9 mouse cellular contexts compared by ENCODE assay signal in genomic region chr17:10390232-10391172, GRCm38 (mm10).
DNase-seq lines count a peak whose midpoint lies in the region; ATAC-seq and TF ChIP-seq lines count a peak whose summit lies in the region.
"Had no signal": no experiment of that assay in that cellular context is flagged by ENCODE, and none has a peak within 500 bp of the region (broad histone marks: within the 10 kb centered on the region; RNA-seq: fewer than 3 reads in every experiment).

No protein-coding gene starts in this region.

- peak; percentile 79 for DNase-seq in layer of hippocampus, adult 11-12 months (ENCODE audit: low spot score)
- DNase-seq in layer of hippocampus, adult 9-10 months (ENCODE audit: low spot score), result no peak
- DNase-seq in fibroblast of lung, adult 2 months (ENCODE audit: low read depth), result peak; percentile 60
- peak; percentile 68 for DNase-seq in kidney, postnatal 10 days
- DNase-seq in liver, embryonic 14.5 days (ENCODE audit: low read depth in 3 of 3, low spot score in 3 of 3), result no peak
- DNase-seq in ovary, postnatal 36 days (ENCODE audit: low spot score), result no peak

- no peaks in the 10 kb centered on the region for H3K27me3 ChIP-seq in heart, embryonic 15.5 days
- no peaks in the 10 kb centered on the region for H3K27me3 ChIP-seq in liver, embryonic 14.5 days (ENCODE audit: control insufficient read depth, insufficient read depth, low read length)
- no peaks in the 10 kb centered on the region for H3K27me3 ChIP-seq in neural tube, embryonic 15.5 days (replicated peaks)

- peak overlapping the region; percentile 47 for H3K4me2 ChIP-seq in heart, embryonic 15.5 days
- no peak overlapping the region for H3K4me2 ChIP-seq in liver, embryonic 14.5 days (ENCODE audit: low read depth)
- H3K4me2 ChIP-seq in neural tube, embryonic 15.5 days, result no peak overlapping the region

- peaks cover 56% of the 10 kb centered on the region for H3K4me1 ChIP-seq in heart, embryonic 15.5 days (replicated peaks)
- H3K4me1 ChIP-seq in liver, embryonic 14.5 days (replicated peaks; ENCODE audit: control insufficient read depth in 2 of 2, insufficient read depth in 2 of 2, low read length in 1 of 2), result no peaks in the 10 kb centered on the region
- H3K4me1 ChIP-seq in neural tube, embryonic 15.5 days, result peaks cover 7% of the 10 kb centered on the region

- peak overlapping the region; percentile 25 for H3K9ac ChIP-seq in heart, embryonic 15.5 days
- H3K9ac ChIP-seq in liver, embryonic 14.5 days (replicated peaks), result no peak overlapping the region
- H3K9ac ChIP-seq in neural tube, embryonic 15.5 days (replicated peaks), result no peak overlapping the region

- no peaks in the 10 kb centered on the region for H3K36me3 ChIP-seq in heart, embryonic 15.5 days
- no peaks in the 10 kb centered on the region for H3K36me3 ChIP-seq in liver, embryonic 14.5 days (replicated peaks; ENCODE audit: control insufficient read depth, insufficient read depth, low read depth)
- H3K36me3 ChIP-seq in neural tube, embryonic 15.5 days, result no peaks in the 10 kb centered on the region

- H3K27ac ChIP-seq in heart, embryonic 15.5 days, result peak overlapping the region; percentile 99
- H3K27ac ChIP-seq in liver, embryonic 14.5 days, result no peak overlapping the region
- H3K27ac ChIP-seq in neural tube, embryonic 15.5 days (replicated peaks), result peak overlapping the region; percentile 72

- WGBS in heart, embryonic 15.5 days, result 21% methylated on average over 19 of the region's 19 CpGs
- WGBS in liver, embryonic 14.5 days (ENCODE audit: insufficient replicate concordance), result 36% methylated on average over 19 of the region's 19 CpGs
- 52% methylated on average over 19 of the region's 19 CpGs for WGBS in neural tube, embryonic 15.5 days

- TF ChIP-seq CTCF in liver, embryonic 14.5 days (IDR thresholded peaks at IDR 0.05; ENCODE audit: low read depth), result no peak

- TF ChIP-seq EP300 in liver, embryonic 14.5 days (IDR thresholded peaks at IDR 0.05; ENCODE audit: low read depth), result no peak

- no peaks in the 10 kb centered on the region for H3K9me3 ChIP-seq in heart, embryonic 15.5 days (replicated peaks)
- no peaks in the 10 kb centered on the region for H3K9me3 ChIP-seq in liver, embryonic 14.5 days (ENCODE audit: control insufficient read depth, low read length)
- H3K9me3 ChIP-seq in neural tube, embryonic 15.5 days (replicated peaks), result no peaks in the 10 kb centered on the region

- ATAC-seq in heart, embryonic 15.5 days (replicated peaks; ENCODE audit: insufficient number of reproducible peaks, insufficient read depth, low FRiP score, low read depth), result peak; percentile 90
- peak; percentile 41 for ATAC-seq in liver, embryonic 14.5 days (ENCODE audit: insufficient read depth)
- no peak for ATAC-seq in neural tube, embryonic 15.5 days (ENCODE audit: low FRiP score)

- no peak overlapping the region for H3K4me3 ChIP-seq in heart, embryonic 15.5 days
- no peak overlapping the region for H3K4me3 ChIP-seq in liver, embryonic 14.5 days (ENCODE audit: insufficient read depth in 1 of 2, low read depth in 2 of 2, low read length in 2 of 2)
- H3K4me3 ChIP-seq in neural tube, embryonic 15.5 days (replicated peaks), result no peak overlapping the region
- H3K4me3 ChIP-seq: erythroblast, embryonic 14.5 days had no signal

Comparison
In these comparisons a context has a peak if more than half of its experiments do, and no peak if none do; other contexts are left out.
1. DNase-seq: peak in layer of hippocampus, adult 11-12 months (single experiment), fibroblast of lung, adult 2 months (single experiment) and kidney, postnatal 10 days (single experiment); none in layer of hippocampus, adult 9-10 months (single experiment), liver, embryonic 14.5 days (0 of 3) and ovary, postnatal 36 days (single experiment).